Mouse (Mus musculus) embryonic fibroblast, embryonic 13.5 days (primary cell): ENCODE data around the gene Bpi.

Experiments used
- CTCF ChIP-seq: IDR thresholded peaks from 2 replicates; pipeline ENCODE4 v1.5.1; 2011; ENCODE audit warnings: mild to moderate bottlenecking, control low read depth, low read length, moderate library complexity, borderline replicate concordance; ENCODE audit not compliant: insufficient read depth
- POLR2A ChIP-seq: IDR thresholded peaks from 2 replicates; pipeline ENCODE4 v1.6.1; 2011; ENCODE audit warnings: low read depth, mild to moderate bottlenecking, control low read depth, low read length, moderate library complexity

GRCm38 (mm10) chr2:158233106-158233505 lies 24.8 kb upstream of the Bpi start:
- TF ChIP-seq POLR2A: no peak
- no peak for TF ChIP-seq CTCF
